Mouse (Mus musculus): ENCODE data around the gene Ly86. TPM values are rescaled to one million over a fixed set of nuclear protein-coding genes. Genes with fewer than 3 reads are reported as not detected.

Ly86 gene
- polyA plus RNA-seq, 1 experiment from 2014 or later, result 8.6 TPM

DNA sequence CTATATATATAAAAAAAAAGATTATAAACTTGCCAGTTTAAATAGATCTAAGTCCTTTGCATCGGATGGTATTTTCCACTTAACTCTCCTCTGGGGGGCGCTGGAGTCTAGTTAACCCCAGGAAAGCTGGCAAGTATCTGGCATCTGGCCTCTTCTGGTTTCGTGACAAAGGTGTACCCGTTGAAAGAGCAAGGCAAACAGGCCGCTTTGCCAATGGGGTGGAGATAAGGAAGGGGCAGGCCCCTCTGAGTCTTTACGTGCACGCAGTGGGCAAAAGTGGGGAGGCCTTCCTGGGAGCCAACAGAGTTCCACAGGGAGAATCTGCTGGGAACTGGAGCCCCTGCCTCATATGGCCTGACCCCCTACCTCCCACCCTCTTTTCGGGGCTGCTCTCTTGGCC lies 122.8 kb downstream of the Ly86 start:
- no peak overlapping the region; the same call in 1 of the 2 replicates for H3K4me2 ChIP-seq (replicated peaks; ENCODE audit: low read depth, low read length)
- peaks cover 4% of the 10 kb centered on the region; the same call in 1 of the 2 replicates for H3K4me1 ChIP-seq (replicated peaks; ENCODE audit: control insufficient read depth, insufficient read depth, low read length)
- no peak overlapping the region for H3K27ac ChIP-seq (ENCODE audit: low read depth, low read length)

More for the DNA sequence above, 122.8 kb downstream of the Ly86 start:
- 12% methylated on average over 8 of the region's 8 CpGs for WGBS
- ATAC-seq (ENCODE audit: low FRiP score) (no peak), DNase-seq (ENCODE audit: low spot score) (peak; percentile 74)
- Histone ChIP-seq H3K36me3 (ENCODE audit: control insufficient read depth, insufficient read depth, low read length) (no peaks in the 10 kb centered on the region), H3K4me3 (ENCODE audit: low read depth, low read length) (no peak overlapping the region), H3K9ac (ENCODE audit: low read depth, low read length) (no peak overlapping the region), H3K27me3 (ENCODE audit: control insufficient read depth, insufficient read depth, low read length) (no peaks in the 10 kb centered on the region), H3K9me3 (ENCODE audit: control insufficient read depth, low read length) (no peaks in the 10 kb centered on the region)

Measured in hindbrain, embryonic 11.5 days (tissue).